Mouse (Mus musculus): ENCODE results near the gene Gm10295.

DNA sequence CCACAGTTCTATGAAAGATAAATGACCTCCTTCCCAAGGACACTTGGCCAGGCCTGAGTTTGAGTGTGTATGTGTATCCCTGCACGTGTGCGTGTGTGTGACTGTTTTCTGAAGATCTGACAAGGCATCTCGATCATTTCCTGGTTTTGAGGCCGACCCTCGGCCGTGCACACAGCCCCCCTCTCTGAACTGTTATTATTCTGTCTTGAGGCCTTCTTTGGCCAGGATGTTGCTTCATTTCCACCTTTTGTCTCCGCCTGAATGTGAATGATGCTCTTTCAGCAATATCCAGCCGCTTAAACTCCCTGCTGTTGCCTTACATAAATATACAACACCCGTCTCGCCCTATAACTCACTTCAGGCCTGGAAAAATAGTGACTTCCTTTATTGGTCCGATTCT is 39.9 kb downstream of the Gm10295 start:
- TF ChIP-seq CTCF (IDR thresholded peaks at IDR 0.05) (no peak), EP300 (IDR thresholded peaks at IDR 0.05) (peak; percentile 86)

Data from lung, postnatal 0 days (tissue).